Mouse (Mus musculus) c-Kit-positive CD71-positive TER-119-positive erythroid progenitor cells, embryonic 14.5 days (primary cell): ENCODE measurements around the gene Brinp2.

Experiments used
- DNase-seq: peaks from one replicate; pipeline ENCODE4 v3.0.0-alpha.2; 2013; ENCODE audit warnings: low spot score

Gene Brinp2

GRCm38 (mm10) chr1:158356051-158356461, at the start of gene Brinp2:
TSS of gene Brinp2 (minus strand) at chr1:158356326.
- peak; percentile 0 for DNase-seq

GRCm38 (mm10) chr1:158400898-158401297, 44.8 kb upstream of the Brinp2 start:
- no peak for DNase-seq

- no peak for DNase-seq
Observed at GRCm38 (mm10) chr1:158397058-158397457, 40.9 kb upstream of the Brinp2 start.

GRCm38 (mm10) chr1:158390693-158391092, 34.6 kb upstream of the Brinp2 start:
- no peak for DNase-seq

GRCm38 (mm10) chr1:158388995-158389394, 32.9 kb upstream of the Brinp2 start:
- no peak for DNase-seq

- DNase-seq = no peak
Observed at GRCm38 (mm10) chr1:158386781-158387180, 30.7 kb upstream of the Brinp2 start.

- DNase-seq = no peak
Observed at GRCm38 (mm10) chr1:158385311-158385710, 29.2 kb upstream of the Brinp2 start.

- DNase-seq = no peak
Observed at GRCm38 (mm10) chr1:158383210-158383609, 27.1 kb upstream of the Brinp2 start.

- no peak for DNase-seq
Observed at GRCm38 (mm10) chr1:158382277-158382676, 26.2 kb upstream of the Brinp2 start.

- DNase-seq = no peak
Observed at GRCm38 (mm10) chr1:158364461-158364860, 8.3 kb upstream of the Brinp2 start.

- DNase-seq = no peak
Observed at GRCm38 (mm10) chr1:158362292-158363101, 6.4 kb upstream of the Brinp2 start.

GRCm38 (mm10) chr1:158361964-158362291, 5.8 kb upstream of the Brinp2 start, which contains the start of gene Astn1:
TSS of gene Astn1 (plus strand) at chr1:158362273.
- no peak for DNase-seq

GRCm38 (mm10) chr1:158355177-158356050, 712 bp downstream of the Brinp2 start:
- no peak for DNase-seq

- no peak for DNase-seq
Observed at GRCm38 (mm10) chr1:158353656-158354371, 2.3 kb downstream of the Brinp2 start.

- DNase-seq = no peak
Observed at GRCm38 (mm10) chr1:158343243-158343714, 12.8 kb downstream of the Brinp2 start.

- DNase-seq = no peak
Observed at GRCm38 (mm10) chr1:158328839-158329238, 27.3 kb downstream of the Brinp2 start.

- no peak for DNase-seq
Observed at GRCm38 (mm10) chr1:158328126-158328525, 28.0 kb downstream of the Brinp2 start.

- DNase-seq = no peak
Observed at GRCm38 (mm10) chr1:158323325-158323724, 32.8 kb downstream of the Brinp2 start.

GRCm38 (mm10) chr1:158310426-158311156, 45.5 kb downstream of the Brinp2 start:
- no peak for DNase-seq

- no peak for DNase-seq
Observed at GRCm38 (mm10) chr1:158297042-158297441, 59.1 kb downstream of the Brinp2 start.

GRCm38 (mm10) chr1:158296287-158296931, 59.7 kb downstream of the Brinp2 start:
- no peak for DNase-seq
